Mouse (Mus musculus): ENCODE results near the gene Lima1.

DNA sequence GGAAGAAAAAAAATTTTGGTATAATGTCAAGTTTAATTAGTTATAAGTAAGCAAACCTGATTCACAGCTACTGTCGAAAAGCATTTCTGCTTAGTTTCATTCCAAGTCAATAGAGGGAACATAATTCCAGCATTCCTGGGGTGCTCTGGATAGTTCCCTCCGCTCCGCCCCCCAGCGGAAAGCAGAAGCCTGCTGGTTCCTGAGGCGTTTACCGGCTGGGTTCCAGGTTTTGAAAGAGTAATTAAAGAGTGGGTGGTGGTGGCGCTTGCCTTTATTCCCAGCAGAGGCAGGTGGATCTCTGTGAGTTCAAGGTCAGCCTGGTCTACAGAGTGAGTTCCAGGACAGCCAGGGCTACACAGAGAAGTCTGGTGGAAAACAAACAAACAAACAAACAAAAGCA lies 10.2 kb downstream of the Lima1 start:
- TF ChIP-seq CTCF (IDR thresholded peaks at IDR 0.05; ENCODE audit: extremely low read depth, insufficient read depth, low read length) = no peak
- no peak for TF ChIP-seq POLR2A (IDR thresholded peaks at IDR 0.05; ENCODE audit: extremely low read depth, insufficient read depth, low read length)

Measured in cortical plate, adult 2 months (tissue).